31 mouse cellular contexts compared by ENCODE assay signal in the genomic region with DNA sequence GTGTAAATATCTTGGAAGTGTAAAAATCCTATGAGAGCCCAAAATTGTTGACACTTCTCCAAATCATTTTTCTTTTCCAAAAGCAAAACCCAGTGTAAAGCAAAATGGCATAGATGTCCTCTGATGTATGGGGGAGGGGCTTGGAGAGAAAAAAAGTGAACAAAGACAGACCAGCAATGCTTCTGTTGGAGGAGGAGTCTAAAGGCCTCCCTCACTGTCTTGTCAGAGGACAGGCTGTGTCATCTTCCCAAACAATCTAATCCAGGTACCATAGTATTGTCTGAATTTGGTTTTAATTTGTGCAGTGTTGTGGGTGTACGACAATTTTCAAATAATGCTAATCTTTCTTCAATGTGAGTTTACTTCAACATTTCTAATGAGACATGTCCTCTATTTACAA. TPM values are rescaled to one million over a fixed set of nuclear protein-coding genes. Genes with fewer than 3 reads are reported as not detected.
"Had no signal": no experiment of that assay in that cellular context is flagged by ENCODE, and none has a peak within 500 bp of the region (broad histone marks: within the 10 kb centered on the region; RNA-seq: fewer than 3 reads in every experiment).

No protein-coding gene starts in this region.

- H3K9me3 ChIP-seq: heart, embryonic 10.5 days; heart, embryonic 12.5 days; hindbrain, embryonic 10.5 days; hindbrain, embryonic 12.5 days; intestine, embryonic 15.5 days; limb, embryonic 13.5 days; limb, embryonic 15.5 days had no signal

- H3K27me3 ChIP-seq: heart, embryonic 12.5 days; hindbrain, embryonic 12.5 days; intestine, embryonic 15.5 days; limb, embryonic 13.5 days; limb, embryonic 15.5 days had no signal

- H3K4me1 ChIP-seq: heart, embryonic 10.5 days; heart, embryonic 12.5 days; hindbrain, embryonic 10.5 days; hindbrain, embryonic 12.5 days; intestine, embryonic 15.5 days; limb, embryonic 13.5 days; limb, embryonic 15.5 days had no signal

- H3K9ac ChIP-seq: heart, embryonic 12.5 days; hindbrain, embryonic 12.5 days; hindbrain, embryonic 14.5 days; intestine, embryonic 15.5 days; limb, embryonic 13.5 days; limb, embryonic 15.5 days had no signal

- H3K4me2 ChIP-seq: heart, embryonic 12.5 days; hindbrain, embryonic 12.5 days; hindbrain, embryonic 14.5 days; intestine, embryonic 15.5 days; limb, embryonic 13.5 days; limb, embryonic 15.5 days had no signal

- H3K36me3 ChIP-seq: heart, embryonic 10.5 days; heart, embryonic 12.5 days; hindbrain, embryonic 10.5 days; hindbrain, embryonic 12.5 days; intestine, embryonic 15.5 days; limb, embryonic 13.5 days; limb, embryonic 15.5 days had no signal

- H3K4me3 ChIP-seq: gastrocnemius, adult 2 months; heart, embryonic 10.5 days; heart, embryonic 12.5 days; hindbrain, embryonic 10.5 days; hindbrain, embryonic 12.5 days; intestine, embryonic 15.5 days; layer of hippocampus, adult 2 months; left cerebral cortex, adult 2 months; limb, embryonic 13.5 days; limb, embryonic 15.5 days had no signal

- ATAC-seq: hindbrain, embryonic 16.5 days; inflammation-experienced regulatory T-cells, adult 6 months; intestine, embryonic 15.5 days; intestine, postnatal 0 days had no signal

- H3K27ac ChIP-seq: gastrocnemius, adult 2 months; heart, embryonic 10.5 days; hindbrain, embryonic 10.5 days; hindbrain, embryonic 12.5 days; hindbrain, embryonic 14.5 days; intestine, embryonic 15.5 days; layer of hippocampus, adult 2 months; left cerebral cortex, adult 2 months; limb, embryonic 13.5 days; limb, embryonic 15.5 days had no signal

- DNase-seq: gastrocnemius, adult 2 months; gastrocnemius, postnatal 10 days; gastrocnemius, postnatal 25 days; heart, adult 18-20 months; heart, postnatal 10 days; heart, postnatal 4 days; kidney, adult 18-20 months; kidney, adult 8-10 months; kidney, postnatal 10 days; kidney, postnatal 25 days; kidney, postnatal 4 days had no signal

RNA-seq across cellular contexts. Expression of gene Nyap2, which starts 13.7 kb away (rescaled TPM):
- total RNA-seq: gastrocnemius, adult 2 months; gastrocnemius, postnatal 25 days; gastrocnemius, postnatal 4 days; granulocyte monocyte progenitor cell, adult 5-6 weeks; heart, adult 18-20 months; heart, adult 8-10 months; heart, postnatal 10 days; heart, postnatal 25 days; heart, postnatal 4 days; liver, adult 2 months had no signal
- polyA plus RNA-seq: heart, embryonic 12.5 days; inflammation-experienced regulatory T-cells, adult 6 months; kidney, embryonic 14.5 days; limb, embryonic 11.5 days; liver, adult 2 months had no signal
